Mouse (Mus musculus) liver, embryonic 12.5 days (tissue): ENCODE measurements at regions not wholly inside any gene's neighbourhood (a gene's known extent, or its start where the extent isn't known, plus 50 kb on each side); places are given as distances from the start of the nearest gene placed in this dataset.

Source experiments
- ATAC-seq: fragments of 200-750 bp; cut with Nextera tagmentation; 2 replicates; pipeline ENCODE4 v1.8.0; 2017; ENCODE audit warnings: moderate number of reproducible peaks, mild to moderate bottlenecking, moderate library complexity
- H3K27ac ChIP-seq: fragments of 300-500 bp; sonication (generic); 2 replicates; pipeline ENCODE4 v1.5.1; 2016; ENCODE audit warnings: mild to moderate bottlenecking
- H3K27me3 ChIP-seq: fragments of 300-500 bp; sonication (generic); replicated peaks from 2 replicates; pipeline ENCODE4 v1.6.1; 2016; ENCODE audit warnings: mild to moderate bottlenecking, moderate library complexity
- H3K36me3 ChIP-seq: fragments of 300-500 bp; sonication (generic); 2 replicates; pipeline ENCODE4 v1.6.1; 2016; ENCODE audit warnings: mild to moderate bottlenecking, moderate library complexity
- H3K4me1 ChIP-seq: fragments of 300-500 bp; sonication (generic); 2 replicates; pipeline ENCODE4 v1.6.1; 2016
- H3K4me2 ChIP-seq: fragments of 300-500 bp; sonication (generic); 2 replicates; pipeline ENCODE4 v1.6.1; 2016; ENCODE audit warnings: mild to moderate bottlenecking, moderate library complexity
- H3K4me3 ChIP-seq: fragments of 300-500 bp; sonication (generic); 2 replicates; pipeline ENCODE4 v1.5.1; 2016; ENCODE audit warnings: mild to moderate bottlenecking, moderate library complexity
- H3K9ac ChIP-seq: fragments of 300-500 bp; sonication (generic); 2 replicates; pipeline ENCODE4 v1.6.1; 2016; ENCODE audit warnings: mild to moderate bottlenecking, moderate library complexity
- H3K9me3 ChIP-seq: fragments of 300-500 bp; sonication (generic); replicated peaks from 2 replicates; pipeline ENCODE4 v1.6.1; 2016; ENCODE audit warnings: mild to moderate bottlenecking, moderate library complexity
- WGBS: fragments of 180-500 bp; shearing (Covaris S2); methylation state at CpG from one replicate; pipeline ENCODE4 v1.1.7; 2016; ENCODE audit not compliant: insufficient replicate concordance; 5-methylcytosine and 5-hydroxymethylcytosine counted together

DNA sequence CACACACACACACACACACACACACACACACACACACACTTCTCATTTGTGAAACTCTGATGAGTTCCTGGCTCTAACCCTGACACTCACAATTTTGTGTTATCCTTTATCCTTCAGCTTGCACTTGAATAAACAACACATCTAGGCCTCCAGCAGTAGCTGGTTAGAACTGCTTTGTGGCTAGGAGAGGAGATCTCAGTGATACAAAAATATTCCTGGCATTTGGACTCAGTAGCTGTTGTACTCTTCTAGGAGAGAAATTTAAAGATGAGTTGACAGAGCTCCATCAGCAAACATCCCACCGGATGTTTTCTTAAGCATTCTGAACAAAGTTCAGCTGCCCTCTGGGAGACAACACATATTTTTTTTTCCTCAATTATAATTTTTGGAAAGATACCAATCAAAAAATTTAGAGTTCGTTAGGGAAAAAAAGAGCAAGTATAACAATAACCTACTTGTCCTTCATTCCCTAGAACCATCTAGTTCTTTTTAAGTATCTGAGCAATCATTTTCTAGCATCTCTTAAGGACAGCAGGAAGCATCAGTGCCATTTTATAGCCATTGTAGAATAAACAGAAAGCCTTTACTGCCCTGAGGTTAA is 2118.7 kb downstream of the 9330182O14Rik start:
- Histone ChIP-seq H3K4me1 (no peaks in the 10 kb centered on the region), H3K27me3 (no peaks in the 10 kb centered on the region), H3K4me3 (no peak overlapping the region), H3K9ac (no peak overlapping the region), H3K36me3 (no peaks in the 10 kb centered on the region), H3K4me2 (no peak overlapping the region), H3K27ac (no peak overlapping the region), H3K9me3 (no peaks in the 10 kb centered on the region)
- WGBS: 68% methylated on average over 2 of the region's 2 CpGs
- ATAC-seq: no peak

DNA sequence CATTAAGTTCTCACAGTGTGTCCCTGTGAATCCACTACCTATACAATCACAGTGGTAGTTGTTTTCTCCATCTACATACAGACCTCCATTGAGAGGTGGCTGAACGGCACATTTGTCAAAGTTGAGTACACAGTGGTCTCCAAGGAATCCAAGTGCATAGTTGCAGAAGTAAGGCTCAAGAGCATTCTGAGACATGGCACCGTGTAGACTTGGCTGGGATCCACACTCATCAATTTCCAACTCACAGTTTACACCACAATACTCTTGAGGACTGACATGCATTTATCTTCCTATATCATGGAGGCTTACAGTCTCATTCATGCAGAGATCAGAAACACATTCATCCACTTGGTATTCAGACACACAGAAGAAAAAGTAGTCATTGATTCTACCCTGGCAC is 2122.2 kb downstream of the 9330182O14Rik start:
- Histone ChIP-seq H3K4me2 (no peak overlapping the region), H3K27me3 (no peaks in the 10 kb centered on the region), H3K4me1 (no peaks in the 10 kb centered on the region), H3K4me3 (no peak overlapping the region), H3K9ac (no peak overlapping the region), H3K9me3 (no peaks in the 10 kb centered on the region), H3K36me3 (no peaks in the 10 kb centered on the region), H3K27ac (no peak overlapping the region)
- no peak for ATAC-seq
- 72% methylated on average over 2 of the region's 2 CpGs for WGBS

GRCm38 (mm10) chr15:42275117-42275516 is 2141.0 kb downstream of the 9330182O14Rik start:
- Histone ChIP-seq H3K4me2 (no peak overlapping the region), H3K4me1 (no peaks in the 10 kb centered on the region), H3K27me3 (no peaks in the 10 kb centered on the region), H3K9me3 (no peaks in the 10 kb centered on the region), H3K9ac (no peak overlapping the region), H3K36me3 (no peaks in the 10 kb centered on the region), H3K4me3 (no peak overlapping the region), H3K27ac (no peak overlapping the region)
- ATAC-seq: no peak
- 72% methylated on average over 1 of the region's 1 CpGs for WGBS

GRCm38 (mm10) chr15:42277247-42277646 is 2143.1 kb downstream of the 9330182O14Rik start:
- H3K9ac ChIP-seq: no peak overlapping the region
- no peak for ATAC-seq
- H3K9me3 ChIP-seq: no peaks in the 10 kb centered on the region
- H3K27ac ChIP-seq: no peak overlapping the region
- no peak overlapping the region for H3K4me3 ChIP-seq
- WGBS: 40% methylated on average over 2 of the region's 2 CpGs
- H3K36me3 ChIP-seq: no peaks in the 10 kb centered on the region
- H3K4me1 ChIP-seq: no peaks in the 10 kb centered on the region
- no peak overlapping the region for H3K4me2 ChIP-seq
- no peaks in the 10 kb centered on the region for H3K27me3 ChIP-seq

- Histone ChIP-seq H3K4me1 (no peaks in the 10 kb centered on the region), H3K9ac (no peak overlapping the region), H3K27me3 (no peaks in the 10 kb centered on the region), H3K9me3 (no peaks in the 10 kb centered on the region), H3K4me2 (no peak overlapping the region), H3K4me3 (no peak overlapping the region), H3K36me3 (no peaks in the 10 kb centered on the region), H3K27ac (no peak overlapping the region)
- no peak for ATAC-seq
- WGBS: 87% methylated on average over 3 of the region's 3 CpGs
Observed at GRCm38 (mm10) chr15:42280810-42281209, 2146.6 kb downstream of the 9330182O14Rik start.

DNA sequence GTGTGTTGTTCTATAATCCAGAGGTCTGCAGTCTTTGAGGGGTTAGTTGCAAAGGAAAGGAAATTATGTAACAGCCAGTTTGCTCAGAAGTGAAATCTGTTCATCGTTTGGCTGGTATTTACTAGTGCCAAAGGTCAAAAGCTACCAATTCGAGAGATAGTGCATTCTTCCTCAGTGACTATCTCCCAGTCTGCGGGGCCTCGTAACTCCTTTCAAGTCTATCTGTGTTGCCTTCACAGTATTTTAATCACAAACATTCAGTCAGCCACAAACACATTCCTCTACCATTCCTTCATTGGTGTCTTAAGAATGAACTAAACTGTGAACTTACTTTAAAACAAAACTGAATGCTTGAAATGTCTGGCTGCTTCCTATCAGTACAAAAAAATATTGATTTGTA is 2162.2 kb downstream of the 9330182O14Rik start:
- no peak for ATAC-seq
- Histone ChIP-seq H3K36me3 (no peaks in the 10 kb centered on the region), H3K27ac (no peak overlapping the region), H3K9ac (no peak overlapping the region), H3K4me1 (no peaks in the 10 kb centered on the region; the same call in 1 of the 2 replicates), H3K4me3 (no peak overlapping the region), H3K4me2 (no peak overlapping the region), H3K27me3 (no peaks in the 10 kb centered on the region), H3K9me3 (no peaks in the 10 kb centered on the region)
- 41% methylated on average over 4 of the region's 4 CpGs for WGBS

GRCm38 (mm10) chr15:42297430-42297829 is 2163.3 kb downstream of the 9330182O14Rik start:
- H3K4me1 ChIP-seq: no peaks in the 10 kb centered on the region; the same call in 1 of the 2 replicates
- no peak overlapping the region for H3K27ac ChIP-seq
- no peak for ATAC-seq
- no peaks in the 10 kb centered on the region for H3K36me3 ChIP-seq
- H3K4me2 ChIP-seq: no peak overlapping the region
- no peak overlapping the region for H3K9ac ChIP-seq
- no peak overlapping the region for H3K4me3 ChIP-seq
- H3K9me3 ChIP-seq: no peaks in the 10 kb centered on the region
- no peaks in the 10 kb centered on the region for H3K27me3 ChIP-seq

DNA sequence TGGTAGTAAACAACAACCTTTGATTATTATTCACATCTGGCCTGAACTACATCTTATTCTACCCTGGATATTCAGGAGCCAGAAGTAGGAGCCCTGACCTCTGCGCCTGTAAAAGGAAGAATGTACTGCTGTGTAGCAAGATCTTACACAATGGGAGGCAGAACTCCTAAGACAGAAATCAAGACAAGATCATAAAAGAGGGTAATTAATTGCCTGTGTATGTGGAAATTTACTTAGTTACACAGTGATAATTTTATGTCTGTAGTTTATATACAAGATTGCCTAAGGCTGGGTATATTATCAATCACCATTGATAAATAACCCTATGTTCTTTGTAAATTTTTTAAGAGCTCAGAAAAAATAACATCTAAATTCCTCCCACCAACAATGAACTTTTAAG is 2167.8 kb downstream of the 9330182O14Rik start:
- H3K4me3 ChIP-seq: no peak overlapping the region
- ATAC-seq: no peak
- H3K4me1 ChIP-seq: no peaks in the 10 kb centered on the region; the same call in 1 of the 2 replicates
- H3K9ac ChIP-seq: no peak overlapping the region
- no peak overlapping the region for H3K4me2 ChIP-seq
- H3K36me3 ChIP-seq: no peaks in the 10 kb centered on the region
- 80% methylated on average over 1 of the region's 1 CpGs for WGBS
- no peaks in the 10 kb centered on the region for H3K27me3 ChIP-seq
- H3K27ac ChIP-seq: no peak overlapping the region
- no peaks in the 10 kb centered on the region for H3K9me3 ChIP-seq

GRCm38 (mm10) chr15:42304097-42304496 is 2169.9 kb downstream of the 9330182O14Rik start:
- H3K4me2 ChIP-seq: no peak overlapping the region
- no peak overlapping the region for H3K9ac ChIP-seq
- no peaks in the 10 kb centered on the region for H3K36me3 ChIP-seq
- no peaks in the 10 kb centered on the region for H3K4me1 ChIP-seq
- ATAC-seq: no peak
- H3K9me3 ChIP-seq: no peaks in the 10 kb centered on the region
- H3K27ac ChIP-seq: no peak overlapping the region
- H3K4me3 ChIP-seq: no peak overlapping the region
- no peaks in the 10 kb centered on the region for H3K27me3 ChIP-seq
- WGBS: 51% methylated on average over 3 of the region's 3 CpGs

DNA sequence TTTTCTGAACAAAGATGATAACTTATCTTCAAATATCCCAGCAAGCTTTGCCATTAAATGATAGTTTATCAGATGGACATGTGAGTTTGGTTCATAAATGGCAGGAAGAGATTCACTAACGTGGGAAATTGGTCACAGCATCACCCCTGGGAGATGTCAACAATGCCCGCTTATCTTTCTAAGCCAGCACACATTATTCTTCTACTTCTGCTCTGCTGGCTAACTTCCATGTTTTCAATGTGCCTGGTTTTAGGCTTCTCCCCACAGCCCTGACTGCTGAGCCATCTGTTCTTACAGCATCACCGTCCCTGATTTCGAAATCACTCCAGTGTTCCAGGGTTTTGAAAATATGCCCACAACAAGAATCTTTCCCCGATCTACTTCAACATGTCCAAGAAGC is 2175.4 kb downstream of the 9330182O14Rik start:
- WGBS: 19% methylated on average over 5 of the region's 5 CpGs
- H3K27me3 ChIP-seq: no peaks in the 10 kb centered on the region
- H3K9ac ChIP-seq: no peak overlapping the region
- no peak overlapping the region for H3K4me3 ChIP-seq
- H3K4me1 ChIP-seq: no peaks in the 10 kb centered on the region
- no peak overlapping the region for H3K4me2 ChIP-seq
- no peak overlapping the region for H3K27ac ChIP-seq
- H3K9me3 ChIP-seq: no peaks in the 10 kb centered on the region
- H3K36me3 ChIP-seq: no peaks in the 10 kb centered on the region
- ATAC-seq: no peak

DNA sequence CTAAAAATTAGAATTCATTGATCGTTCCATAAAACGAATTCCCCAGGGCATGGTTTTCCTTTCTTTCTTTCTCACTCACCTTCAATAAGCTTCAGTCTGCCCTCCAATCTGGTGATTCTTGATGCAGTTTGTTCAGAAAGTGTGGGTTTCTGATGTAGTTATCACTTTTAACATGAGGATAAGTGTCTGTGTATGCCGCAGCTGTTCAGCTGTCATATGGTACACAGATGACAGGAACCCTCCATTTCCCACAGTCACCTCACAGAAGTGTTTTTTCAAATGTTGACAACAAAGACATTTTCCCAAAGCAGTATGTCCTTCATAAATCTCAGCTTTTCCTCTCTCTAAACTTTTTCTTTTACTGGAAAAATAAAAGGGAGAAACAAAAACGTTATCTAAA is 2177.0 kb downstream of the 9330182O14Rik start:
- WGBS: 64% methylated on average over 4 of the region's 4 CpGs
- ATAC-seq: no peak
- H3K9ac ChIP-seq: no peak overlapping the region
- H3K36me3 ChIP-seq: no peaks in the 10 kb centered on the region
- no peak overlapping the region for H3K27ac ChIP-seq
- no peak overlapping the region for H3K4me2 ChIP-seq
- H3K4me3 ChIP-seq: no peak overlapping the region
- no peaks in the 10 kb centered on the region for H3K4me1 ChIP-seq
- H3K9me3 ChIP-seq: no peaks in the 10 kb centered on the region
- no peaks in the 10 kb centered on the region for H3K27me3 ChIP-seq

DNA sequence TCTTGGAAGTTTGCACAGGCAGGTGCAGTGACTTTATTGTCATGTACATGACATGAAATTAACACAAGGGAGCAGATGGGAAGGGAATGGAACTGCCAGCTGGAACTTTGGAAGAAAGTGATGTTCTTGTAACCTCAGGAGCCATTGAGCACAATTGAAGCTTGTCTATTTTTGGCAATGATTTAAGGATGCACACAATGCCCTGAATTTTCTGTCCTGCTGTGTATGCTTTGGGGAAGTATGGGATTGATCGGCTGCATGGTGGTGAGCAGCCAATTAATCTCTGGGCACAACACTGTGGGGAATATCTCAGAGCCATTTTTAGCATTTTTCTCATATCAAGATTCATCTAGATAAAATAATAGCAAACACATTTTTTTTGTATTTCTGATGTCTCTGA is 2186.2 kb downstream of the 9330182O14Rik start:
- ATAC-seq: no peak
- Histone ChIP-seq H3K4me1 (no peaks in the 10 kb centered on the region), H3K27ac (no peak overlapping the region), H3K36me3 (no peaks in the 10 kb centered on the region), H3K9ac (no peak overlapping the region), H3K27me3 (no peaks in the 10 kb centered on the region), H3K4me2 (no peak overlapping the region), H3K4me3 (no peak overlapping the region), H3K9me3 (no peaks in the 10 kb centered on the region)
- 70% methylated on average over 1 of the region's 1 CpGs for WGBS

- no peak overlapping the region for H3K4me2 ChIP-seq
- H3K9me3 ChIP-seq: no peaks in the 10 kb centered on the region
- no peak overlapping the region for H3K27ac ChIP-seq
- H3K4me3 ChIP-seq: no peak overlapping the region
- no peak overlapping the region for H3K9ac ChIP-seq
- no peaks in the 10 kb centered on the region for H3K4me1 ChIP-seq
- H3K27me3 ChIP-seq: no peaks in the 10 kb centered on the region
- whole genome bisulfite sequencing: 58% methylated on average over 1 of the region's 1 CpGs
- no peaks in the 10 kb centered on the region for H3K36me3 ChIP-seq
- ATAC-seq: peak; percentile 73
Observed at GRCm38 (mm10) chr15:42322940-42323339, 2188.8 kb downstream of the 9330182O14Rik start.
